Mouse (Mus musculus): ENCODE data around the gene Olfr1359. TPM values are rescaled to one million over a fixed set of nuclear protein-coding genes. Genes with fewer than 3 reads are reported as not detected.
"Not testable (repeated sequence)": the region's sequence is repeated elsewhere in the genome, so short reads cannot be mapped to it uniquely, and the experiment has no call there.

Gene Olfr1359
- polyA plus RNA-seq, 1 experiment from 2014 or later, result 0.31 TPM

DNA sequence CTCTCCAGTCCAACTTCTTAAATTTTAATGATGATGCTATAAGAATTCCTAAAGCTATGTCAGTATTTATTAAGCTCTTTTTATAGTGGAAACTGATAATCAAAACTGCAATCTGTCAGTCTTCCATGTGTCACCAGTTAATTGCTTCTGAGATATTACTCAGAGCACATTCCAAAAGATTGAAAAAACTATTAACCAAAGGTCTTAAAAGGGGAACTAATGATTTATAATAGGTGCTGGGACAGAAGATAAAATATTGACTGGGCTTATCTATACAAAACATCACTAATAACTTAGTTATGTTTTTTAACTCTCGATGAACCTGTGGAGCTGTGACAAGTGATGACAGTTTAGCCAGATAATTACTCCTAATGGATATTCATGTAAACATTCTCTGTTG, 47.1 kb downstream of the Olfr1359 start:
- H3K27ac ChIP-seq (replicated peaks; ENCODE audit: low read depth, low read length), result no peak overlapping the region
- WGBS, result 87% methylated on average over 1 of the region's 1 CpGs

DNA sequence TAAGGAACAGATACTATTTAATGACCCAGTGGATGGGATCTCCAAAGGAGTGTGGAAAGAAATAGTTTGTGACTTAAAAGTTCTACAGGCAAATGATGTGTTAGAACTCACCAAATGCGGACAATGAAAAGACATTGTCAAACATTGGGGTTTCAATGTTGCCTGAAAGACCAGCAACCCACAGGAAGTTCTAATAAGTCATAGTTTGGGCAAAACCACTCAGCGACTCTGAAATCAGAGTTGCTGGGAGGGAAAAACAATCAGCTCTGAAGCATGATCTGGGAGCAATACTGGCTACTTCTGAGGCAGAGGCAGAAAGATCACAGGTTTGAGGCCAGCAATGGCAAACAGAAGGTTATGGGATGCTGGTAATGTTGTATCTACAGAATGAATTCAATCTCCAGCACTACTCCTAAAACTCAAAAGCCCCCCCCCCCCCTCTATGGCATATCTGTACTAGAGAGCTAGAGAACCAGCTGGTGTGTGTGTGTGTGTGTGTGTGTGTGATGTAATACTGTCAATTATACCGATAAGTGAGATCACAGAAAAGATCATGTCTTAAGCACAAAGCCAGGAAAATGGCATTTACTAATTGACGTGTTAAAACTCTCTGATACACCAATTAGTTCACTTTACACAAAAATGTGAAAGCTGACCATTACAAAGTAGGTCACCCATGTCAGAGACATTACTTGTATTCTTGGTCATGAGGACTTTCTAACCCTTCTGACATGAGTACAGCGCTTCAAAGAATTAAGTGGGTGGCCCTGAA, 51.7 kb downstream of the Olfr1359 start:
- Histone ChIP-seq H3K4me1 (ENCODE audit: control insufficient read depth, insufficient read depth, low read length) (peaks cover 16% of the 10 kb centered on the region), H3K36me3 (ENCODE audit: control insufficient read depth, insufficient read depth, low read length) (no peaks in the 10 kb centered on the region), H3K27ac (replicated peaks; ENCODE audit: low read depth, low read length) (peak overlapping the region; percentile 97), H3K4me3 (ENCODE audit: low read depth, low read length) (peak overlapping the region; percentile 56), H3K4me2 (ENCODE audit: low read depth, low read length) (peak overlapping the region; percentile 71), H3K9me3 (ENCODE audit: control insufficient read depth, low read length) (no peaks in the 10 kb centered on the region), H3K27me3 (replicated peaks; ENCODE audit: control insufficient read depth, insufficient read depth, low read length) (no peaks in the 10 kb centered on the region), H3K9ac (ENCODE audit: low read depth, low read length) (peak overlapping the region; percentile 68)
- DNase-seq (ENCODE audit: low spot score) (no peak), ATAC-seq (ENCODE audit: low read depth) (no peak)
- 5% methylated on average over 5 of the region's 5 CpGs for WGBS

More for the DNA sequence above, 47.1 kb downstream of the Olfr1359 start:
- H3K9me3 ChIP-seq (ENCODE audit: control insufficient read depth, low read length), result no peaks in the 10 kb centered on the region
- H3K4me3 ChIP-seq (ENCODE audit: low read depth, low read length), result no peak overlapping the region
- no peaks in the 10 kb centered on the region for H3K27me3 ChIP-seq (replicated peaks; ENCODE audit: control insufficient read depth, insufficient read depth, low read length)
- H3K36me3 ChIP-seq (ENCODE audit: control insufficient read depth, insufficient read depth, low read length), result no peaks in the 10 kb centered on the region
- DNase-seq (ENCODE audit: low spot score) (no peak), ATAC-seq (ENCODE audit: low read depth) (no peak)
- H3K4me2 ChIP-seq (ENCODE audit: low read depth, low read length), result no peak overlapping the region
- peaks cover 9% of the 10 kb centered on the region for H3K4me1 ChIP-seq (ENCODE audit: control insufficient read depth, insufficient read depth, low read length)
- H3K9ac ChIP-seq (ENCODE audit: low read depth, low read length), result no peak overlapping the region

DNA sequence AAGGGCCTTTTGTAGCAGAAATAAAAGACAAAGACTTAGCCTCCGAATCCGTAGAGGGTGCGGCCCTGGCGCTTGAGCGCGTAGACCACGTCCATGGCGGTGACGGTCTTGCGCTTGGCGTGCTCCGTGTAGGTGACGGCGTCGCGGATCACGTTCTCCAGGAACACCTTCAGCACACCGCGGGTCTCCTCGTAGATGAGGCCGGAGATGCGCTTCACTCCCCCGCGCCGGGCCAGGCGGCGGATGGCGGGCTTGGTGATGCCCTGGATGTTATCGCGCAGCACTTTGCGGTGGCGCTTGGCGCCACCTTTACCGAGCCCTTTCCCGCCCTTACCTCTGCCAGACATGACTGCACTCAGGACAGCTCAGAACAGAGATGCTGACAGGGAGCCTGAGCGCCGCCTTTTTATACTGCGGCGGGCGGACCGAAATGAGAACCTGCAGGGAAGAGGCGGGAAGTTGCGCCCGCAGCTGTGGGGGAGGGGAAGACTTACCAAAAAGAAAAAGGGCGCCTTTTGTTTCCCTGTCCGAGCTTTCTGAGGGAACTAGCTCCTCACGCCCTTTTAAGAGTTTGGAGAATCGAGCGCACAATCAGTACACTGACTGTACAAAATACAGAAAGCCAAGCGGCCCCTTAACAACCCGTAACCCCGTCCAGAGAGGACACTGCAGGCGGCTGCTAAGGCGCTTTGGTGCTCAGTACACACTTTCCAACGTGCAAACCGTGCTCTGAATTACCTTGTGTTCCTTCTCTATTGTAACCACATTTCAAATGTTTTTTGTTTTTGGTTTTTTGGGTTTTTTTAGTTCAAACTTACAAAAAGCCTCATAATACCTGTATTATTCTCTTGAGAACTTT, 52.5 kb downstream of the Olfr1359 start, which contains the start of gene Hist1h4k:
TSS of gene Hist1h4k (minus strand) at position 347 of the 859 bp plus-strand sequence.
- under 1% methylated on average over 38 of the region's 56 CpGs for WGBS
- DNase-seq (ENCODE audit: low spot score) (peak; percentile 96), ATAC-seq (ENCODE audit: low read depth) (peak; percentile 85)
- H3K9ac ChIP-seq (ENCODE audit: low read depth, low read length), result peak within 1 kb of the TSS; percentile 68
- H3K27me3 ChIP-seq (replicated peaks; ENCODE audit: control insufficient read depth, insufficient read depth, low read length); H3K9me3 ChIP-seq (ENCODE audit: control insufficient read depth, low read length); H3K36me3 ChIP-seq (ENCODE audit: control insufficient read depth, insufficient read depth, low read length): not testable (repeated sequence)
- H3K27ac ChIP-seq (replicated peaks; ENCODE audit: low read depth, low read length), result peak within 1 kb of the TSS; percentile 97
- peaks cover 16% of the 10 kb centered on the region for H3K4me1 ChIP-seq (ENCODE audit: control insufficient read depth, insufficient read depth, low read length)
- peak within 1 kb of the TSS; percentile 71 for H3K4me2 ChIP-seq (ENCODE audit: low read depth, low read length)
- H3K4me3 ChIP-seq (ENCODE audit: low read depth, low read length), result peak within 1 kb of the TSS; percentile 56

DNA sequence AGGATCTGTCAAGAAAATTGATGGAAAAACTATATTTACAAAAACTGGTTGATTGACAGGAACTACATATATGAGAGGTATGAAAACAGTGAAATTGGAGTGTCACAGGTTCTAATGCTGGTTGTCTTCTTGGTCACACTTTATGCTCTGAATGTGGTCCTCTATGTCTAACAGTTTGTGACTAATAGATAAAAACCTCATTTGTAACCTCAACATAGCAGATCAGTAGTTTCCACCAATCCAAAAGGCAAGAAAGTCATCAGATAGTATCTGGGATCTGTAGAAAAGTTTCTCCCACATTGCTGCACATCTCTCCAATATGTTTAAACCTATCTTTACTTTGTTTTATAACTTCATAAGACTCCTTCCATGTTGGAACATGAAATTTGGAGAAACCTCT, 53.5 kb downstream of the Olfr1359 start:
- no peak overlapping the region for H3K4me3 ChIP-seq (ENCODE audit: low read depth, low read length)
- H3K4me2 ChIP-seq (ENCODE audit: low read depth, low read length), result no peak overlapping the region
- peaks cover 16% of the 10 kb centered on the region for H3K4me1 ChIP-seq (ENCODE audit: control insufficient read depth, insufficient read depth, low read length)
- no peaks in the 10 kb centered on the region for H3K9me3 ChIP-seq (ENCODE audit: control insufficient read depth, low read length)
- no peaks in the 10 kb centered on the region for H3K27me3 ChIP-seq (replicated peaks; ENCODE audit: control insufficient read depth, insufficient read depth, low read length)
- DNase-seq (ENCODE audit: low spot score), result no peak
- H3K36me3 ChIP-seq (ENCODE audit: control insufficient read depth, insufficient read depth, low read length), result no peaks in the 10 kb centered on the region
- H3K9ac ChIP-seq (ENCODE audit: low read depth, low read length), result no peak overlapping the region
- no peak for ATAC-seq (ENCODE audit: low read depth)
- H3K27ac ChIP-seq (replicated peaks; ENCODE audit: low read depth, low read length), result peak overlapping the region; percentile 97; the same call in 1 of the 2 replicates

DNA sequence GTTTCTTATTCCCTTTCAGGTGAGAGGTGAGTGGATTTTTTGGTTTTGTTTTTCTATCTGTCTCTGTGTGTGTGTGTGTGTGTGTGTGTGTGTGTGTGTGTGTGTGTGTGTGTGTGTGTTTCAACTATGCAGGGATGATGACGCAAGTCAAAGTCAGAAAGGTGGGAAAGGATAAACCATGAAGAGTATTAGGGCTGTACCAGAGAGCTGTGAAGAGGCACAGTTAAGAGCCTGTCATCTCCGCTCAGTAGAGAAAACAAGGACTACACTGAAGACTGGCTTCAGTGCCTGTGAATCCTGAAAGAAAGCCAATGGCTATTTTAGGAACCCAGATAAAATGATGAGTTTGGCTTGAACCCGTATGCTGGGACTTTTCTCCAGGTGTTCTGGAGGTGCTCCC, 53.9 kb downstream of the Olfr1359 start:
- Histone ChIP-seq H3K9ac (ENCODE audit: low read depth, low read length) (0 out of 2 replicates have a peak overlapping the region, but pooled peaks have one; percentile 70), H3K9me3 (ENCODE audit: control insufficient read depth, low read length) (no peaks in the 10 kb centered on the region), H3K27ac (replicated peaks; ENCODE audit: low read depth, low read length) (peak overlapping the region; percentile 97), H3K4me3 (ENCODE audit: low read depth, low read length) (no peak overlapping the region), H3K27me3 (replicated peaks; ENCODE audit: control insufficient read depth, insufficient read depth, low read length) (no peaks in the 10 kb centered on the region), H3K4me1 (ENCODE audit: control insufficient read depth, insufficient read depth, low read length) (peaks cover 16% of the 10 kb centered on the region), H3K36me3 (ENCODE audit: control insufficient read depth, insufficient read depth, low read length) (no peaks in the 10 kb centered on the region), H3K4me2 (ENCODE audit: low read depth, low read length) (peak overlapping the region; percentile 76; the same call in 1 of the 2 replicates)
- WGBS, result 73% methylated on average over 3 of the region's 3 CpGs
- no peak for DNase-seq (ENCODE audit: low spot score)
- no peak for ATAC-seq (ENCODE audit: low read depth)

DNA sequence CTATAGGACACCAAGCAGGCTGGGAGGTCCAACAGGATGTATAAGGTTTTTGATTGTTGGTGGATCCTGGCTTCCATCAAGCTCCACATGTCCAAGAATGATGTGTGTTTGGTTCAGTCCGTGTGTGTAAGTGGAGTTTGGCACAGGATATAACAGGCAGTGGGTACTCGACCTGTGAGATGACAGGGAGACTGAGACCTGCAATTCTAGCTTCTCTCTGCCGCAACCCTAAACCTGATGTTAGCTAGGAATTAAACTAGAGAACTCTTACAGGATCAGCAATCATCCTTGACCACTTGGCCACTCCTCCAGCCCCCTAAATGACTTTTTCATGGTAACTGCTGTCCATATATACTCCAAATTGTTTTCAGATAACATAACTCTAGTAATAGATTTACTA, 54.4 kb downstream of the Olfr1359 start:
- H3K9ac ChIP-seq (ENCODE audit: low read depth, low read length), result peak overlapping the region; percentile 70
- no peak for ATAC-seq (ENCODE audit: low read depth)
- H3K9me3 ChIP-seq (ENCODE audit: control insufficient read depth, low read length), result no peaks in the 10 kb centered on the region
- 33% methylated on average over 3 of the region's 3 CpGs for WGBS
- peaks cover 16% of the 10 kb centered on the region for H3K4me1 ChIP-seq (ENCODE audit: control insufficient read depth, insufficient read depth, low read length)
- H3K36me3 ChIP-seq (ENCODE audit: control insufficient read depth, insufficient read depth, low read length), result no peaks in the 10 kb centered on the region
- no peaks in the 10 kb centered on the region for H3K27me3 ChIP-seq (replicated peaks; ENCODE audit: control insufficient read depth, insufficient read depth, low read length)
- H3K4me2 ChIP-seq (ENCODE audit: low read depth, low read length), result peak overlapping the region; percentile 76
- H3K27ac ChIP-seq (replicated peaks; ENCODE audit: low read depth, low read length), result peak overlapping the region; percentile 92
- peak overlapping the region; percentile 44 for H3K4me3 ChIP-seq (ENCODE audit: low read depth, low read length)
- DNase-seq (ENCODE audit: low spot score), result no peak

DNA sequence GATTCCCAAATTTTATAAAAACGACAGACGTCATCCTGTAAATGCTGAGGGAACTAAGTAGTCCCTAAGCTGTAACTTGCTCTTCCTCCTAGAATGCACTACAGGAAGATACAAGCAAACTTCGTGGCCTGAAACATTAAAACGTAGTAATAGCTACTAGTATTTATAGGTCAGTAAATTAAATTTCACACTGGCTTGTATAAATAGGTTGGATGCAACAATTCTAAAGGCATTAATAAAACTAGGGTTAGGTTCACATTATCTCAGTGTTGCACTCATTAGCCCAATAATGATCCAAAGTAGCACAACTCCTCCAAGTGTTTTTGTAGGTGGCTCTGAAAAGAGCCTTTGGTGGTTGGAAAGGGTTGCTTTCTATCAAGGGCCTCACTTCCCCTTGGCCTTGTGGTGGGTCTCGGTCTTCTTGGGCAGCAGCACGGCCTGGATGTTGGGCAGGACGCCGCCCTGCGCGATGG, 55.2 kb downstream of the Olfr1359 start:
- no peaks in the 10 kb centered on the region for H3K27me3 ChIP-seq (replicated peaks; ENCODE audit: control insufficient read depth, insufficient read depth, low read length)
- peak overlapping the region; percentile 92 for H3K27ac ChIP-seq (replicated peaks; ENCODE audit: low read depth, low read length)
- no peak for DNase-seq (ENCODE audit: low spot score)
- no peaks in the 10 kb centered on the region for H3K36me3 ChIP-seq (ENCODE audit: control insufficient read depth, insufficient read depth, low read length)
- H3K4me2 ChIP-seq (ENCODE audit: low read depth, low read length), result peak overlapping the region; percentile 76
- WGBS, result 2% methylated on average over 8 of the region's 10 CpGs
- ATAC-seq (ENCODE audit: low read depth), result no peak
- H3K9me3 ChIP-seq (ENCODE audit: control insufficient read depth, low read length), result no peaks in the 10 kb centered on the region
- peak overlapping the region; percentile 70 for H3K9ac ChIP-seq (ENCODE audit: low read depth, low read length)
- peak overlapping the region; percentile 44 for H3K4me3 ChIP-seq (ENCODE audit: low read depth, low read length)
- peaks cover 16% of the 10 kb centered on the region for H3K4me1 ChIP-seq (ENCODE audit: control insufficient read depth, insufficient read depth, low read length)

DNA sequence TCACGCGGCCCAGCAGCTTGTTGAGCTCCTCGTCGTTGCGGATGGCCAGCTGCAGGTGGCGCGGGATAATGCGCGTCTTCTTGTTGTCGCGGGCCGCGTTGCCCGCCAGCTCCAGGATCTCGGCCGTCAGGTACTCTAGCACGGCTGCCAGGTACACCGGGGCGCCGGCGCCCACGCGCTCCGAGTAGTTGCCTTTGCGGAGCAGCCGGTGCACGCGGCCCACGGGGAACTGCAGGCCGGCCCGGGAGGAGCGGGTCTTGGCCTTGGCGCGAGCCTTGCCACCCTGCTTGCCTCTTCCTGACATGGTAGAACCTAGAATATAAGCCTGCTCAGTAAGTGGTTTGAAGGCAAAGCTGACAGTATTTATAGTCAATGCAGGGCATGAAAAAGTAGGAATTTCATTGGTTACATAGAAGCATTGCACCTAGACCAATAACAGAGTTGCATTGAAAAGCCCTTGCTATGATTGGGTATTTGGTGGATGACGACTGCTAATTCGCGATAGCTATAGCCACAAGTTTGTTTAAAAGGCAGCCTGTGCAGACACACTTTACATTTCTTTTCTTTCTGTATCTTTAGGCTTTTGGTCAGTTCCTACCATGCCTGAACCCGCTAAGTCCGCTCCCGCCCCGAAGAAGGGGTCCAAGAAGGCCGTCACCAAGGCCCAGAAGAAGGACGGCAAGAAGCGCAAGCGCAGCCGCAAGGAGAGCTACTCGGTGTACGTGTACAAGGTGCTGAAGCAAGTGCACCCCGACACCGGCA, 55.8 kb downstream of the Olfr1359 start, which contains the start of the genes Hist1h2ak and Hist1h2bn:
TSS of gene Hist1h2ak (minus strand) at position 304 of the 762 bp plus-strand sequence.
TSS of gene Hist1h2bn (plus strand) at position 600 of the 762 bp plus-strand sequence.
- Histone ChIP-seq H3K4me3 (ENCODE audit: low read depth, low read length) (peak within 1 kb of the TSS; percentile 44), H3K27ac (replicated peaks; ENCODE audit: low read depth, low read length) (peak within 1 kb of the TSS; percentile 92), H3K4me1 (ENCODE audit: control insufficient read depth, insufficient read depth, low read length) (peaks cover 12% of the 10 kb centered on the region), H3K4me2 (ENCODE audit: low read depth, low read length) (peak within 1 kb of the TSS; percentile 76), H3K9ac (ENCODE audit: low read depth, low read length) (peak within 1 kb of the TSS; percentile 70)
- not testable (repeated sequence) for H3K36me3 ChIP-seq (ENCODE audit: control insufficient read depth, insufficient read depth, low read length); H3K27me3 ChIP-seq (replicated peaks; ENCODE audit: control insufficient read depth, insufficient read depth, low read length); H3K9me3 ChIP-seq (ENCODE audit: control insufficient read depth, low read length)
- WGBS, result 1% methylated on average over 14 of the region's 50 CpGs
- ATAC-seq (ENCODE audit: low read depth) (peak; percentile 94), DNase-seq (ENCODE audit: low spot score) (peak; percentile 98)
